Mouse (Mus musculus): ENCODE results near the gene Il20rb.

The Il20rb gene

DNA sequence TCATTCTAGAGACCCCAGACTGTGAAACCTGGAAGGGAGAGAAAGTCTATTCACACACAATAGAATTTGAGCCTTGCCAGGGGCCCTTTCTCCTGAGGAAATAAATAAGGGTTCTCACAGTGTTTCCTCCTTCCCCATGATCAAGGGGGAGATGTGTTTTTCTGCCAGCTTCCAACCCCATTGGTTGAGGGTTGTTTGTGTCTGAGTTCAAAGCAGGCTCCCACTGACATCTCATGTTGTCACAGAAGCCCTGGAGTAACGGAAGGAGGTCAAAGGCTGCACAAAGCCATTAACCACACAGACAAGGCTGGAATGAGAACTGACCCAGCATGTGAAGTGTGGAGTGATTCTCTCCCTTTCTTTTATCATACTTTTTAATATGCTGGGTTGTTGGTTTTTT, 69.8 kb downstream of the Il20rb start:
- DNase-seq, result no peak

- no peak for DNase-seq
Measured at GRCm38 (mm10) chr9:100416299-100416698, 70.3 kb downstream of the Il20rb start.

DNA sequence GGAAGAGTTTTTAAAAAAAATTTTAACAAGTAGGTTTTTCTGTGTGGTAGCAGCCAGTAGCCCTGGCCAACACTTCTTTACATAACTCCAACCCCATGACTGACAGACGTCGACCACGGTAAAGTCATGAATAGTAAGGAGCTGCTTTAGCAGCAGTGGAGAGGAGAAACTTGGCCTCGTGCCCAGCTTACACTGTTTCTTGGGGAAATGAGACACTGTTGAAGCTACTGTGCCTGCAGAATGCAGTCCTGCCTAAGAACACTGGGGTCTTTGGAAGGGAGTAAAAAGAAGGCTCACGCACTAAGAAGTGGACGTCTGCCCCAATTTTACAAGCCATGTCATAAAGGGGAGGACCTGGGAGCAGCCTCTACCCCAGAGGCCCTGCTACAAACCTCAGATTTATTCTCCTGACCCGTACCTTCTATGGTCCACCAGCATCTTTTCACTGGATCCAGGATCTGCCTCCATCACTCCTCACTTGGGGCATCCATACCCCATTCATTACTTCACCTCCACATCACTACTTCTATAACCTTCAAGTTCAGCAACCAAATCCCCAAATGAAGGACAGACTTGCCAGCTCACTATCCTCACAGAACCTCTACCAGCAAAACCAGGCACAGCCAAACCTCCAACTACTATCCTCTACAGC, 71.1 kb downstream of the Il20rb start:
- DNase-seq, result peak; percentile 20
